Mouse (Mus musculus) heart, adult 2 months (tissue): ENCODE data around the gene Ccnd3.

Experiments used
- CTCF ChIP-seq: fragments of 200-600 bp; IDR thresholded peaks from 2 replicates; pipeline ENCODE4 v1.8.1; 2022; ENCODE audit warnings: antibody characterized with exemption, mild to moderate bottlenecking, moderate library complexity
- EP300 ChIP-seq: fragments of 200-500 bp; IDR thresholded peaks from 2 replicates; pipeline ENCODE4 v1.6.1; 2011; ENCODE audit warnings: low read depth, low read length, control low read depth; ENCODE audit not compliant: insufficient read depth
- POLR2A ChIP-seq: fragments of 200-500 bp; IDR thresholded peaks from 2 replicates; pipeline ENCODE4 v1.6.1; 2011; ENCODE audit warnings: mild to moderate bottlenecking, low read depth, low read length, control low read depth; ENCODE audit not compliant: insufficient read depth

DNA sequence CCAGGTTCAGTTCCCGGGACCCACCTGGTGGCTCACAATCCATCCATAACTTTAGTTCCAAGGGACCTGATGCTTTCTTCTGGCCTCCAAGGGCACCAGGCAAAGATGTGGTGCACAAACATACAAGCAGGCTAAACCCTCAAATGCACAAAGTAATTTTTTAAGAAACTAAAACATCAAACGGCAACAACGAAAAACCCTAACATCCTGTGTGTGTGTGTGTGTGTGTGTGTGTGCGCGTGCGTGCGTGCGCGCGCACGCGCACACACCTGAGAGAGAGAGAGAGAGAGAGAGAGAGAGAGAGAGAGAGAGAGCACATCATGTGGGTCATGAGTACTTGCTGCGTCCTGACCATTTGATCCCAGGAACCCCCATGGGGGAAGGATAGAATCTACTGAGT lies 28.8 kb downstream of the Ccnd3 start:
- no peak for TF ChIP-seq EP300
- TF ChIP-seq CTCF = no peak
- no peak for TF ChIP-seq POLR2A
